Mouse (Mus musculus): ENCODE results near the gene Pafah1b3. TPM values are rescaled to one million over a fixed set of nuclear protein-coding genes. Genes with fewer than 3 reads are reported as not detected.

The Pafah1b3 gene
- polyA plus RNA-seq, 1 experiment: 42.7 TPM

GRCm38 (mm10) chr7:25306614-25306996 is 8.8 kb upstream of the Pafah1b3 start:
- Histone ChIP-seq H3K4me1 (ENCODE audit: control insufficient read depth, insufficient read depth, low read length) (no peaks in the 10 kb centered on the region), H3K4me3 (replicated peaks; ENCODE audit: extremely low read depth, low read depth, low read length) (no peak overlapping the region)
- DNase-seq: no peak
- TF ChIP-seq CTCF (IDR thresholded peaks at IDR 0.05; ENCODE audit: insufficient read depth, low read length) (no peak), POLR2A (IDR thresholded peaks at IDR 0.05; ENCODE audit: borderline replicate concordance, extremely low read depth, low read depth, low read length) (no peak)
- WGBS: 45% methylated on average over 2 of the region's 2 CpGs

- TF ChIP-seq CTCF (IDR thresholded peaks at IDR 0.05; ENCODE audit: insufficient read depth, low read length) (no peak), POLR2A (IDR thresholded peaks at IDR 0.05; ENCODE audit: borderline replicate concordance, extremely low read depth, low read depth, low read length) (no peak)
- DNase-seq: no peak
- Histone ChIP-seq H3K4me3 (replicated peaks; ENCODE audit: extremely low read depth, low read depth, low read length) (peak within 1 kb of the TSS; percentile 39), H3K4me1 (ENCODE audit: control insufficient read depth, insufficient read depth, low read length) (no peaks in the 10 kb centered on the region)
- under 1% methylated on average over 47 of the region's 47 CpGs for WGBS
These were observed 8.3 kb upstream of the Pafah1b3 start, which contains the start of gene Tmem145 for GRCm38 (mm10) chr7:25305956-25306613. TSS of gene Tmem145 (plus strand) at chr7:25306106.

- no peak overlapping the region for H3K4me3 ChIP-seq (replicated peaks; ENCODE audit: extremely low read depth, low read depth, low read length)
- DNase-seq: no peak
- WGBS: 0% methylated on average over 2 of the region's 2 CpGs
These were observed 7.7 kb upstream of the Pafah1b3 start for GRCm38 (mm10) chr7:25305481-25305880.

GRCm38 (mm10) chr7:25303685-25304006 is 5.9 kb upstream of the Pafah1b3 start:
- Histone ChIP-seq H3K4me1 (ENCODE audit: control insufficient read depth, insufficient read depth, low read length) (no peaks in the 10 kb centered on the region), H3K4me3 (replicated peaks; ENCODE audit: extremely low read depth, low read depth, low read length) (no peak overlapping the region)
- DNase-seq: no peak
- TF ChIP-seq CTCF (IDR thresholded peaks at IDR 0.05; ENCODE audit: insufficient read depth, low read length) (no peak), POLR2A (IDR thresholded peaks at IDR 0.05; ENCODE audit: borderline replicate concordance, extremely low read depth, low read depth, low read length) (no peak)
- 71% methylated on average over 3 of the region's 3 CpGs for WGBS

More at GRCm38 (mm10) chr7:25305481-25305880, 7.7 kb upstream of the Pafah1b3 start:
- H3K4me1 ChIP-seq (ENCODE audit: control insufficient read depth, insufficient read depth, low read length): no peaks in the 10 kb centered on the region
- TF ChIP-seq POLR2A (IDR thresholded peaks at IDR 0.05; ENCODE audit: borderline replicate concordance, extremely low read depth, low read depth, low read length): no peak
- TF ChIP-seq CTCF (IDR thresholded peaks at IDR 0.05; ENCODE audit: insufficient read depth, low read length): no peak

- no peak overlapping the region for H3K4me3 ChIP-seq (replicated peaks; ENCODE audit: extremely low read depth, low read depth, low read length)
- no peaks in the 10 kb centered on the region for H3K4me1 ChIP-seq (ENCODE audit: control insufficient read depth, insufficient read depth, low read length)
- no peak for DNase-seq
- 55% methylated on average over 9 of the region's 9 CpGs for WGBS
- TF ChIP-seq CTCF (IDR thresholded peaks at IDR 0.05; ENCODE audit: insufficient read depth, low read length) (no peak), POLR2A (IDR thresholded peaks at IDR 0.05; ENCODE audit: borderline replicate concordance, extremely low read depth, low read depth, low read length) (no peak)
These were observed 5.4 kb upstream of the Pafah1b3 start for GRCm38 (mm10) chr7:25303003-25303684.

GRCm38 (mm10) chr7:25301063-25301462 is 3.3 kb upstream of the Pafah1b3 start, which contains the start of gene Prr19:
TSS of gene Prr19 (plus strand) at chr7:25301411.
- TF ChIP-seq CTCF (IDR thresholded peaks at IDR 0.05; ENCODE audit: insufficient read depth, low read length) (no peak), POLR2A (IDR thresholded peaks at IDR 0.05; ENCODE audit: borderline replicate concordance, extremely low read depth, low read depth, low read length) (no peak)
- 56% methylated on average over 19 of the region's 19 CpGs for WGBS
- H3K4me3 ChIP-seq (replicated peaks; ENCODE audit: extremely low read depth, low read depth, low read length): no peak within 1 kb of the TSS
- H3K4me1 ChIP-seq (ENCODE audit: control insufficient read depth, insufficient read depth, low read length): no peaks in the 10 kb centered on the region
- no peak for DNase-seq

- no peak for TF ChIP-seq POLR2A (IDR thresholded peaks at IDR 0.05; ENCODE audit: borderline replicate concordance, extremely low read depth, low read depth, low read length)
- TF ChIP-seq CTCF (IDR thresholded peaks at IDR 0.05; ENCODE audit: insufficient read depth, low read length): no peak
- DNase-seq: no peak
- H3K4me3 ChIP-seq (replicated peaks; ENCODE audit: extremely low read depth, low read depth, low read length): peak overlapping the region; percentile 87
- WGBS: under 1% methylated on average over 21 of the region's 21 CpGs
- no peaks in the 10 kb centered on the region for H3K4me1 ChIP-seq (ENCODE audit: control insufficient read depth, insufficient read depth, low read length)
These were observed 787 bp downstream of the Pafah1b3 start for GRCm38 (mm10) chr7:25296945-25297453.

GRCm38 (mm10) chr7:25294960-25295722 is 2.6 kb downstream of the Pafah1b3 start:
- Histone ChIP-seq H3K4me3 (replicated peaks; ENCODE audit: extremely low read depth, low read depth, low read length) (no peak overlapping the region), H3K4me1 (ENCODE audit: control insufficient read depth, insufficient read depth, low read length) (no peaks in the 10 kb centered on the region)
- no peak for DNase-seq
- TF ChIP-seq POLR2A (IDR thresholded peaks at IDR 0.05; ENCODE audit: borderline replicate concordance, extremely low read depth, low read depth, low read length) (no peak), CTCF (IDR thresholded peaks at IDR 0.05; ENCODE audit: insufficient read depth, low read length) (no peak)
- WGBS: 86% methylated on average over 12 of the region's 12 CpGs

- 86% methylated on average over 4 of the region's 4 CpGs for WGBS
- TF ChIP-seq CTCF (IDR thresholded peaks at IDR 0.05; ENCODE audit: insufficient read depth, low read length) (no peak), POLR2A (IDR thresholded peaks at IDR 0.05; ENCODE audit: borderline replicate concordance, extremely low read depth, low read depth, low read length) (no peak)
- H3K4me1 ChIP-seq (ENCODE audit: control insufficient read depth, insufficient read depth, low read length): no peaks in the 10 kb centered on the region
- DNase-seq: no peak
- H3K4me3 ChIP-seq (replicated peaks; ENCODE audit: extremely low read depth, low read depth, low read length): no peak overlapping the region
These were observed 3.3 kb downstream of the Pafah1b3 start for GRCm38 (mm10) chr7:25294495-25294894.
